Mouse (Mus musculus) A20 (cell line): Measurements from ENCODE around the gene Rhox3e.
"Not testable (repeated sequence)": the region's sequence is repeated elsewhere in the genome, so short reads cannot be mapped to it uniquely, and the experiment has no call there.

Source experiments
- DNase-seq: peaks from one replicate; pipeline ENCODE4 v3.0.0-alpha.2; 2011; ENCODE audit warnings: low read depth, low spot score

The Rhox3e gene

GRCm38 (mm10) chrX:37541719-37542118, at the start of gene Rhox3e:
Rhox3e (plus strand) TSS chrX:37542019.
- not testable (repeated sequence) for DNase-seq

- DNase-seq, result not testable (repeated sequence)
Measured at GRCm38 (mm10) chrX:37514059-37514458, 27.8 kb upstream of the Rhox3e start, which contains the start of gene Rhox4d. Rhox4d (plus strand) TSS chrX:37514359.

GRCm38 (mm10) chrX:37530152-37530551, 11.7 kb upstream of the Rhox3e start, which contains the start of gene Rhox2e:
Rhox2e (plus strand) TSS chrX:37530452.
- not testable (repeated sequence) for DNase-seq

GRCm38 (mm10) chrX:37557112-37557511, 15.3 kb downstream of the Rhox3e start, which contains the start of gene Rhox4e:
Rhox4e (plus strand) TSS chrX:37557412.
- not testable (repeated sequence) for DNase-seq

- not testable (repeated sequence) for DNase-seq
Measured at GRCm38 (mm10) chrX:37571105-37571504, 29.3 kb downstream of the Rhox3e start, which contains the start of gene Rhox2f. Rhox2f (plus strand) TSS chrX:37571405.

GRCm38 (mm10) chrX:37572638-37573037, 30.8 kb downstream of the Rhox3e start:
- not testable (repeated sequence) for DNase-seq

- not testable (repeated sequence) for DNase-seq
Measured at GRCm38 (mm10) chrX:37580692-37581091, 38.9 kb downstream of the Rhox3e start, which contains the start of gene Rhox3f. Rhox3f (plus strand) TSS chrX:37580992.
